Mouse (Mus musculus) liver, embryonic 11.5 days (tissue): ENCODE measurements around the gene Surf1. TPM values are rescaled to one million over a fixed set of nuclear protein-coding genes. Genes with fewer than 3 reads are reported as not detected.

ENCODE experiments used
- ATAC-seq: fragments of 200-750 bp; cut with Nextera tagmentation; replicated peaks from 2 replicates; pipeline ENCODE4 v1.8.0; 2017; ENCODE audit warnings: moderate number of reproducible peaks, mild to moderate bottlenecking, moderate TSS enrichment, moderate library complexity; ENCODE audit not compliant: low FRiP score
- DNase-seq: peaks from one replicate; pipeline ENCODE4 v3.0.0-alpha.2; 2017; ENCODE audit warnings: low spot score
- H3K27ac ChIP-seq: fragments of 300-500 bp; sonication (generic); 2 replicates; pipeline ENCODE4 v1.5.1; 2014; ENCODE audit warnings: mild to moderate bottlenecking, low read depth, low read length, control low read depth
- H3K27me3 ChIP-seq: fragments of 300-500 bp; sonication (generic); replicated peaks from 2 replicates; pipeline ENCODE4 v1.6.1; 2014; ENCODE audit warnings: low read length, mixed read lengths; ENCODE audit not compliant: control insufficient read depth, insufficient read depth
- H3K36me3 ChIP-seq: fragments of 300-500 bp; sonication (generic); 2 replicates; pipeline ENCODE4 v1.6.1; 2014; ENCODE audit warnings: mild to moderate bottlenecking, low read length, moderate library complexity, mixed read lengths; ENCODE audit not compliant: control insufficient read depth, insufficient read depth
- H3K4me1 ChIP-seq: fragments of 300-500 bp; sonication (generic); replicated peaks from 2 replicates; pipeline ENCODE4 v1.6.1; 2014; ENCODE audit warnings: low read length, mixed read lengths; ENCODE audit not compliant: control insufficient read depth, insufficient read depth
- H3K4me2 ChIP-seq: fragments of 300-500 bp; sonication (generic); 2 replicates; pipeline ENCODE4 v1.6.1; 2014; ENCODE audit warnings: mild to moderate bottlenecking, control low read depth, moderate library complexity
- H3K4me3 ChIP-seq: fragments of 300-500 bp; sonication (generic); 2 replicates; pipeline ENCODE4 v1.5.1; 2014; ENCODE audit warnings: low read depth, low read length, control low read depth
- H3K9ac ChIP-seq: fragments of 300-500 bp; sonication (generic); 2 replicates; pipeline ENCODE4 v1.6.1; 2014; ENCODE audit warnings: low read depth, low read length, control low read depth
- H3K9me3 ChIP-seq: fragments of 300-500 bp; sonication (generic); 2 replicates; pipeline ENCODE4 v1.6.1; 2016; ENCODE audit warnings: low read length, inconsistent platforms, mixed read lengths; ENCODE audit not compliant: control insufficient read depth
- WGBS: fragments of 180-500 bp; shearing (Covaris S2); extraction: QIAGEN DNeasy Blood & Tissue Kit; methylation state at CpG from one replicate; pipeline ENCODE4 v1.1.7; 2014; 5-methylcytosine and 5-hydroxymethylcytosine counted together
- polyA plus RNA-seq: library from polyadenylated mRNA; unstranded; fragments of >200 nt; fragmentation: Nextera tagmentation; extraction: Ambion mirVana; gene quantifications from 2 replicates; pipeline ENCODE4 v1.2.1, GENCODE M21; 2014

Surf1 gene
- polyA plus RNA-seq, 1 experiment from 2014 or later: 56.5 TPM

- Histone ChIP-seq H3K9ac (no peak overlapping the region), H3K36me3 (peaks cover 33% of the 10 kb centered on the region), H3K4me1 (no peaks in the 10 kb centered on the region), H3K9me3 (no peaks in the 10 kb centered on the region), H3K4me2 (no peak overlapping the region), H3K27me3 (no peaks in the 10 kb centered on the region), H3K27ac (no peak overlapping the region), H3K4me3 (no peak overlapping the region)
- ATAC-seq (no peak), DNase-seq (no peak)
- WGBS: 89% methylated on average over 8 of the region's 8 CpGs
Measured at GRCm38 (mm10) chr2:26952866-26953265, 36.5 kb upstream of the Surf1 start.

GRCm38 (mm10) chr2:26952193-26952592 lies 35.9 kb upstream of the Surf1 start:
- no peak for DNase-seq
- peaks cover 28% of the 10 kb centered on the region for H3K36me3 ChIP-seq
- H3K9me3 ChIP-seq: no peaks in the 10 kb centered on the region
- no peaks in the 10 kb centered on the region for H3K27me3 ChIP-seq
- no peak overlapping the region for H3K9ac ChIP-seq
- H3K27ac ChIP-seq: no peak overlapping the region
- H3K4me1 ChIP-seq: no peaks in the 10 kb centered on the region
- no peak overlapping the region for H3K4me2 ChIP-seq
- 87% methylated on average over 4 of the region's 4 CpGs for WGBS
- ATAC-seq: no peak
- no peak overlapping the region for H3K4me3 ChIP-seq

- no peaks in the 10 kb centered on the region for H3K27me3 ChIP-seq
- H3K4me2 ChIP-seq: no peak overlapping the region
- H3K9me3 ChIP-seq: no peaks in the 10 kb centered on the region
- H3K27ac ChIP-seq: no peak overlapping the region
- peaks cover 22% of the 10 kb centered on the region for H3K36me3 ChIP-seq
- no peak for ATAC-seq
- WGBS: 90% methylated on average over 8 of the region's 8 CpGs
- no peak overlapping the region for H3K9ac ChIP-seq
- no peaks in the 10 kb centered on the region for H3K4me1 ChIP-seq
- H3K4me3 ChIP-seq: no peak overlapping the region
- no peak for DNase-seq
Measured at GRCm38 (mm10) chr2:26951346-26951905, 35.1 kb upstream of the Surf1 start.

GRCm38 (mm10) chr2:26950411-26950810 lies 34.1 kb upstream of the Surf1 start:
- peaks cover 13% of the 10 kb centered on the region for H3K36me3 ChIP-seq
- no peak for DNase-seq
- no peaks in the 10 kb centered on the region for H3K27me3 ChIP-seq
- no peaks in the 10 kb centered on the region for H3K4me1 ChIP-seq
- WGBS: 80% methylated on average over 2 of the region's 2 CpGs
- no peak for ATAC-seq
- no peak overlapping the region for H3K27ac ChIP-seq
- H3K4me2 ChIP-seq: no peak overlapping the region
- no peak overlapping the region for H3K4me3 ChIP-seq
- no peak overlapping the region for H3K9ac ChIP-seq
- no peaks in the 10 kb centered on the region for H3K9me3 ChIP-seq

DNA sequence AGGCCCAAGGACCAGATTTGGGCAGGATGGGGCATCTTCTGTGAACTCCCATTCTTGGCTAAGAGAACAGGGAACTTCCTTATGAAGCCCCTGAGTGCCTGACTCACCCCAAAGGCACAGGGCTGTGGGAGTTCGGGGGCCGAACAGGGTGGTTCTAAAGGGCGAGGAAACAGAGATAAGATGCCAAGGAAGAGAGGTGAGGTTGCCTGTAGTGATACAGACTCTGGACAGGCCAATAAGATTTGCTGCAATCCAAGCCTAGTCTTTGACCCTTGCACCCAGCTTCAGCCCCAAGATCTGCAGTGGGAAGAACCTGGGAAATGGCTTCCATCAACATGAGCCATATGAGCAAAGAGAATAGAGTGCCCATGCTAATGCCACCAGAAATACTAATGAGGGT lies 26.9 kb upstream of the Surf1 start:
- no peak for DNase-seq
- no peaks in the 10 kb centered on the region for H3K9me3 ChIP-seq
- H3K27ac ChIP-seq: no peak overlapping the region
- H3K36me3 ChIP-seq: no peaks in the 10 kb centered on the region
- no peak overlapping the region for H3K4me3 ChIP-seq
- H3K9ac ChIP-seq: no peak overlapping the region
- 70% methylated on average over 3 of the region's 3 CpGs for WGBS
- H3K4me1 ChIP-seq: no peaks in the 10 kb centered on the region
- no peak overlapping the region for H3K4me2 ChIP-seq
- no peak for ATAC-seq
- no peaks in the 10 kb centered on the region for H3K27me3 ChIP-seq

DNA sequence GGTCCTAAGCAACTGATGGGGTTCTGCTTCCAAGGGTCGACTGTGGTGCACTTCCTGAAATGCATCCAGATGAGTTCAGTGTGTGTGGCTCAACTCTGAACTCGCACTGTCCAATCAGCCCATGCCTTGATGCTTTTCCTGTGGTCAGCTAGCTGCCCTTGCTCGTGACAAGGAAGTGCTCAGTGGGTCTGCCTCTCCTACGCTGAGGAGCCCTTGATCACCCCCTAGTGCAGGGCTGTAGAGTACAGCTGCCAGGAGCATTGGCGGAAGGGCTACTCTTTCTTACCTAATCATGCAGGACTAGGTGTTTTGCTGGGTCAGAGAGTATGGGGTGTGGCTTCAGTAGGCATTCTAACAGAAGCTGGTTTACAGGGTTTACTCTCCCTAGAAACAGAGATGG lies 25.2 kb upstream of the Surf1 start:
- Histone ChIP-seq H3K4me3 (no peak overlapping the region), H3K4me2 (no peak overlapping the region), H3K27me3 (no peaks in the 10 kb centered on the region), H3K9ac (no peak overlapping the region), H3K9me3 (no peaks in the 10 kb centered on the region), H3K27ac (no peak overlapping the region), H3K4me1 (no peaks in the 10 kb centered on the region; the same call in 1 of the 2 replicates), H3K36me3 (no peaks in the 10 kb centered on the region)
- DNase-seq (no peak), ATAC-seq (0 out of 2 replicates have a peak, but pooled peaks have one; percentile 26)
- 27% methylated on average over 5 of the region's 5 CpGs for WGBS

DNA sequence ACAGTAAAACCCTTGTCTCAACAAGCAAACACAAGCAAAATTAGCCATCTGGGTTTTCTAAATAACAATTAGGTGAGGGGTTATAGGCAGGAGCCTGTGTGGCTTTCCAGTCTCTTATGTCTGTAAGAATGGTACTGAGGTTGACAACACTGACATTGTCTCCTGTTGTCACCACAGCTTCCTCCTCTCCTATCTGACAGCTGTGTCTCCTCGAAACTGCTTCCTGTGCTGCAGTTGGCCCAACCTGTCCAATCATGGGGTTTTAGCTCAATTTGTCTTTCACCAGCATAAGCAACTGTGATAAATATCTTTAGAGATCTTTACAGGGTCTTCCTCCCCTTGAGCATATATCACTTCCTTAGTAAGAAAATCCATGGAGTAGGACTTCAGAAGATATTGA lies 20.1 kb upstream of the Surf1 start:
- H3K9me3 ChIP-seq: no peaks in the 10 kb centered on the region
- H3K4me2 ChIP-seq: no peak overlapping the region
- ATAC-seq (no peak), DNase-seq (no peak)
- H3K9ac ChIP-seq: no peak overlapping the region
- no peak overlapping the region for H3K27ac ChIP-seq
- no peak overlapping the region for H3K4me3 ChIP-seq
- 36% methylated on average over 1 of the region's 1 CpGs for WGBS
- H3K36me3 ChIP-seq: peaks cover 1% of the 10 kb centered on the region; the same call in 1 of the 2 replicates
- peaks cover 27% of the 10 kb centered on the region for H3K4me1 ChIP-seq
- no peaks in the 10 kb centered on the region for H3K27me3 ChIP-seq

GRCm38 (mm10) chr2:26935286-26935685 lies 19.0 kb upstream of the Surf1 start:
- peaks cover 12% of the 10 kb centered on the region; the same call in 1 of the 2 replicates for H3K36me3 ChIP-seq
- H3K9me3 ChIP-seq: no peaks in the 10 kb centered on the region
- H3K4me3 ChIP-seq: no peak overlapping the region
- 54% methylated on average over 2 of the region's 2 CpGs for WGBS
- no peak overlapping the region for H3K4me2 ChIP-seq
- no peak overlapping the region for H3K9ac ChIP-seq
- DNase-seq (no peak), ATAC-seq (no peak)
- H3K27ac ChIP-seq: no peak overlapping the region
- peaks cover 32% of the 10 kb centered on the region for H3K4me1 ChIP-seq
- H3K27me3 ChIP-seq: no peaks in the 10 kb centered on the region

GRCm38 (mm10) chr2:26933304-26934055 lies 17.1 kb upstream of the Surf1 start, which contains the start of the genes Surf4 and Stkld1:
Gene Surf4, minus strand, starts transcription at chr2:26933928.
Gene Stkld1, plus strand, starts transcription at chr2:26934047.
- H3K27me3 ChIP-seq: no peaks in the 10 kb centered on the region
- DNase-seq: peak; percentile 96
- H3K4me2 ChIP-seq: peak within 1 kb of the TSS; percentile 75
- peak within 1 kb of the TSS; percentile 98 for H3K9ac ChIP-seq
- 1% methylated on average over 59 of the region's 70 CpGs for WGBS
- ATAC-seq: peak; percentile 93
- H3K4me3 ChIP-seq: peak within 1 kb of the TSS; percentile 85
- peak within 1 kb of the TSS; percentile 82 for H3K27ac ChIP-seq
- peaks cover 38% of the 10 kb centered on the region for H3K4me1 ChIP-seq
- H3K36me3 ChIP-seq: peaks cover 26% of the 10 kb centered on the region
- H3K9me3 ChIP-seq: no peaks in the 10 kb centered on the region
